Mouse (Mus musculus): ENCODE results near the gene Stk11. TPM values are rescaled to one million over a fixed set of nuclear protein-coding genes. Genes with fewer than 3 reads are reported as not detected.

The Stk11 gene
- polyA plus RNA-seq, 1 experiment from 2014 or later, result 10.0 TPM

DNA sequence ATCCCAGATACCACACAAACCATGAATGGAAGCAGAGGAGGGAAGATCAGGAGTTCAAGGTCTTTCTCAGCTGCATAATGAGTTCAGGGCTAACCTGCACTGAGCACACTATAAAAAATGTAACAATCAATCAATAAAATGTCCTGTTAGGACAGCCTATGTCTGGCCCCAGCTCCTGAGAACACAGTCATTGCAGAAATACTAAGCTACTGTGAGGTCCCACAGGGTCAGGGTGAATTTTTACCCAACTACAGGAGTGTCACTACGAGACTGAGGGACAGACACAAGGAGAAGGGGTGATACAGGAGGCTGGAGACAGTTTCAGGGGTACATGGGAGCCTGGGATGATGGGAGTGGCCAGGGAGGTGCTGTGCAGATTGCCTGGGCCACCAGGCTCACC lies 37.2 kb upstream of the Stk11 start:
- Histone ChIP-seq H3K9ac (no peak overlapping the region), H3K27me3 (no peaks in the 10 kb centered on the region), H3K4me1 (replicated peaks) (peaks cover 24% of the 10 kb centered on the region), H3K36me3 (peaks cover 38% of the 10 kb centered on the region), H3K9me3 (replicated peaks) (no peaks in the 10 kb centered on the region), H3K4me2 (no peak overlapping the region), H3K27ac (no peak overlapping the region), H3K4me3 (no peak overlapping the region)
- WGBS, result 96% methylated on average over 1 of the region's 1 CpGs
- ATAC-seq (replicated peaks; ENCODE audit: insufficient number of reproducible peaks, insufficient read depth, low FRiP score, low read depth), result no peak

DNA sequence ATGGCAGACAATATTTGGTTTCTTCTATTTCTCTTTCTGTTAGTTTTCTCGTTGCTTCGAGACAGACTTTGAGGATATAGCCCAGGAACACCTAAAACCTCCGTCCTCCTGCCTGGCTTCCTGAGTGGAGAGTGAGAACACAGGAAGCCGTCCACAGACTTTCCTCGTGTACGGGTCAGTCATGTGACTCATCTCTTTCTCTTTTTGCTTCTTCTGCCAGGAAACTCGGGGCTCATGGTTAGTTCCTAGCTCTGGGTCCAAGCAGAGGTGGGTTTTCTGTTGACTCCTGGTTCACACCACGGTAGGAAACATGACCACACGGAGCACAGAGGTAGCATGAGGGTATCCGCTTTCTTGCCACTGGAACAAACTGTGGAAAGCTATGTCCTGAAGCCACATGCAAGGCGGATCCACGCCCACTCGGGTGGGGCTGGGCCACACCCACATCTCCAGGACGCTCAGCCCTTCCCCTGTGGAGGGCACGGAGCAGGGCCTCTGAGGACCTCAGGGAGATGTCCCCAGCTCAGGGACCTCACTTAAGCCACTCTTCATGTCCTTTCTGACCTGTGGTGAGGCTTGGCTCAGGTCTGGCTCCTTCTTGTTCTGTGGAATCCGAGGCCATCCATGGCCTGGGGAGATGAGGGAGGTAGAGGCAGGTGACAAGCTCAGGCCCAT lies 35.1 kb upstream of the Stk11 start:
- no peak overlapping the region for H3K27ac ChIP-seq
- peaks cover 24% of the 10 kb centered on the region for H3K4me1 ChIP-seq (replicated peaks)
- H3K9me3 ChIP-seq (replicated peaks), result no peaks in the 10 kb centered on the region
- H3K4me2 ChIP-seq, result no peak overlapping the region
- H3K9ac ChIP-seq, result no peak overlapping the region
- no peak overlapping the region for H3K4me3 ChIP-seq
- H3K36me3 ChIP-seq, result peaks cover 47% of the 10 kb centered on the region
- 76% methylated on average over 16 of the region's 16 CpGs for WGBS
- H3K27me3 ChIP-seq, result no peaks in the 10 kb centered on the region
- no peak for ATAC-seq (replicated peaks; ENCODE audit: insufficient number of reproducible peaks, insufficient read depth, low FRiP score, low read depth)

DNA sequence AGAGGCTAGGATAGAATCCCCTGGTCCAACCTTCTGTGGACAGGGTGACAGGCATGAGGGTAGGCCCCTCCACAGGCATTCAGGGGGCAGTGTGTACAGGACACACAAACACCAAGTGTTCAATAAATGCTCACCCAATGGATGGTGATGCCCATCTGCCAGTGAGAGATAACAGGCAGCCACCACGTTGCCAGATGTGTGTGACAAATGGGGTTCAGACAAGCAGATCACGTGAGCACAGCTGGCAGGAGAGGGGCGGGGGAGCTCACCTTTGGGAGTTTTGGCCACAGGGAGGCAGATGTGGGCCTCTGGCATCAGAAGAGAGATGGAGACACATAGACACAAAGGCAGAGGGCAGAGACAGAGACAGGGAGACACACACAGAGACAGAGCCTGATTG lies 34.5 kb upstream of the Stk11 start:
- Histone ChIP-seq H3K4me1 (replicated peaks) (peaks cover 25% of the 10 kb centered on the region), H3K9ac (no peak overlapping the region), H3K9me3 (replicated peaks) (no peaks in the 10 kb centered on the region), H3K27me3 (no peaks in the 10 kb centered on the region), H3K27ac (no peak overlapping the region), H3K4me2 (no peak overlapping the region), H3K36me3 (peaks cover 47% of the 10 kb centered on the region), H3K4me3 (no peak overlapping the region)
- no peak for ATAC-seq (replicated peaks; ENCODE audit: insufficient number of reproducible peaks, insufficient read depth, low FRiP score, low read depth)
- WGBS, result 74% methylated on average over 3 of the region's 3 CpGs

DNA sequence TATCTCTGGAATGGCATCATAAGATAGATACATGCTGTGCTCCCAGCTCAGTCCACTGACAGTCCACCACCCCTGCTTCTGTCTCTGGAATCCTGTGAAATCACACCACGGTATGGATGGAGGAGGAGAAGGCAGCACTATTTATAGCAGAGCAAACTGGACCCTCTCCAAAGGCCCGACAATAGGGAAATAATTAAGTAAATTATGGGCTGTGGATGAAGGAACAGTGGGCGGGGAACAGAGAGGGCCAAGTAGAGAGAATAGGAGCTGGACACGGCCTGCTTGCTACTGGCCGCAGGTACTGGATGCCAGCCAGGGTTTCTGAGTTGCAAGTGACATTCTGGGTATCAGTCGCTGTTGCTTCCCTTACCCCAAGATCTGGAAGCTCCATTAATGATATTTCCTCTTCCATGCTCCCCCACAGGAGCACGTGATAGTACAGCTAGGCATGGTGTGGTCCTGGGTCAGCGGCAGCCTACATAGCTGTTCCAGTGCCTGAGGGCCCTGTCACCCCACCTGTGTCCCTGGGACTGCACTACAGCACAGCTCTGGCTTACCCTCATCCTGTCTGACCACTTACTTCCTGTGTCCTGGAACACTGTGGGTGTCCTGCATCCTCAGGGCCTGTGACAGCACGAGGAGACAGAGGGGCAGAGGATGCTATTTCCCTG lies 30.7 kb upstream of the Stk11 start:
- no peaks in the 10 kb centered on the region for H3K27me3 ChIP-seq
- H3K27ac ChIP-seq, result peak overlapping the region; percentile 79
- H3K4me1 ChIP-seq (replicated peaks), result peaks cover 39% of the 10 kb centered on the region
- H3K4me2 ChIP-seq, result peak overlapping the region; percentile 27
- H3K36me3 ChIP-seq, result peaks cover 38% of the 10 kb centered on the region
- H3K4me3 ChIP-seq, result no peak overlapping the region
- peak overlapping the region; percentile 34; the same call in 1 of the 2 replicates for H3K9ac ChIP-seq
- ATAC-seq (replicated peaks; ENCODE audit: insufficient number of reproducible peaks, insufficient read depth, low FRiP score, low read depth), result peak; percentile 51
- H3K9me3 ChIP-seq (replicated peaks), result no peaks in the 10 kb centered on the region
- WGBS, result 29% methylated on average over 9 of the region's 9 CpGs

DNA sequence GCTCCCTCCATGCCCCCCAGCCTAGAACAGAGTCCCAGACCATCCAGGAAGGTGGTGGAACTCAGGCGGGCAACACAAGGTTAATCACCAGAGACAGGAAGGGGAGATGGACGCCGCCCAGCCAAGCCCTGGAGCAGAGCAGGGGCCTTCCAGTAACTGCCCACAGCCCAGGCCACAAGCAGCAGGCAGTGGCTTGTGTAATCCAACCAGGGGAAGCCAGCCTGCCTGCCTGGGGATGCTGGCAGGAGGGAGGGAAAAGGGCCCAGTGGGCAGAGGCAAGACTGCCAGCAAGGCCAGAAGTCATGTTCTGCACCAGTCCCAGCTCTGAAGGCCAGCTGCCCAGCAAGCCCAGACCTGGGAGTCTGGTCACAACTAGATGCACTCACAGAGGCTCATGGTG lies 28.8 kb upstream of the Stk11 start:
- H3K9ac ChIP-seq, result no peak overlapping the region
- no peak overlapping the region for H3K4me3 ChIP-seq
- 0 out of 2 replicates have a peak, but pooled peaks have one; percentile 7 for ATAC-seq (replicated peaks; ENCODE audit: insufficient number of reproducible peaks, insufficient read depth, low FRiP score, low read depth)
- no peak overlapping the region for H3K4me2 ChIP-seq
- WGBS, result 52% methylated on average over 3 of the region's 3 CpGs
- peaks cover 38% of the 10 kb centered on the region for H3K4me1 ChIP-seq (replicated peaks)
- peak overlapping the region; percentile 18 for H3K27ac ChIP-seq
- no peaks in the 10 kb centered on the region for H3K27me3 ChIP-seq
- peaks cover 25% of the 10 kb centered on the region for H3K36me3 ChIP-seq
- H3K9me3 ChIP-seq (replicated peaks), result no peaks in the 10 kb centered on the region

DNA sequence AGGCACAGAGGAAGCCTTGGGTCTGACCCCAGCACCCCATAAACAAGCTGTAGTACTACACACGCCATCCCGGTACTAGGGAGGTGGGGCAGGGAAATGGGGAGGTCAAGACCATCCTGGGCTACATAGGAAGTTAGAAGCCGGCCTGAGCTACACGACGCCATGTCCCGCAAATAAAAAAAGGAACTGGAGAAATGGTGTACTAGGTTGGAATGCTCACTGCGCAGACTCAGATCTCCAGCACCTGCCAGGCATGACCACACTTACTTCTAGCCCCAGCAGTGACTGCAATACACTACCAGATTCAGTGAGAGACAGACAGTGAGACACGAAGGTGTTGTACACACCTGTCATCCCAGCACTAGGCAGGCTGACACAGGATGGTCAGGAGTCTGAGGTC lies 28.1 kb upstream of the Stk11 start:
- Histone ChIP-seq H3K27ac (no peak overlapping the region), H3K27me3 (no peaks in the 10 kb centered on the region), H3K9ac (no peak overlapping the region), H3K4me3 (no peak overlapping the region), H3K4me1 (replicated peaks) (peaks cover 38% of the 10 kb centered on the region), H3K9me3 (replicated peaks) (no peaks in the 10 kb centered on the region), H3K36me3 (peaks cover 18% of the 10 kb centered on the region), H3K4me2 (no peak overlapping the region)
- WGBS, result 83% methylated on average over 8 of the region's 8 CpGs
- ATAC-seq (replicated peaks; ENCODE audit: insufficient number of reproducible peaks, insufficient read depth, low FRiP score, low read depth), result no peak

DNA sequence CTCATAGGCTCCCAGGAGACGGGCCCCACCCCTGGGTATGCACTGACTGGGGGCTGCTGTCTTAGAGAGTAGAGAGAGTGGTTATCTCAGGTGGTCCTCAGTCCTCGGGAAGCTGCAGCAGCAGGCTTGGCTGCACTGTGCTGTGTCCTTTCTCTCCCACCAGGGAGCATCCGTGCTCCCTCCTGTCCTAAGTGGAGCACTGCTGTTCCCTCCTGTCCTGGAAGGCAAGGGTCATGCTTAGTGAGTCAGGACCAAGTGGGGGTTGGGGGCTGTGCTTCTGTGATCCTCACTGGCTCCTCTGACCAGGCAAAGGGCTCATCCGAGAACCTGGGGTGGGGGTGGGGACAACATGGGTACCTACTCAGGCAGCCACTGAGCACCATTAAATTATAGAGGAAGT lies 26.5 kb upstream of the Stk11 start:
- no peak overlapping the region for H3K9ac ChIP-seq
- 0 out of 2 replicates have a peak, but pooled peaks cover 2% of the 10 kb centered on the region for H3K36me3 ChIP-seq
- no peak for ATAC-seq (replicated peaks; ENCODE audit: insufficient number of reproducible peaks, insufficient read depth, low FRiP score, low read depth)
- H3K27me3 ChIP-seq, result no peaks in the 10 kb centered on the region
- no peak overlapping the region for H3K4me2 ChIP-seq
- H3K4me1 ChIP-seq (replicated peaks), result peaks cover 46% of the 10 kb centered on the region
- no peak overlapping the region for H3K27ac ChIP-seq
- no peak overlapping the region for H3K4me3 ChIP-seq
- whole genome bisulfite sequencing, result 52% methylated on average over 4 of the region's 4 CpGs
- H3K9me3 ChIP-seq (replicated peaks), result no peaks in the 10 kb centered on the region

DNA sequence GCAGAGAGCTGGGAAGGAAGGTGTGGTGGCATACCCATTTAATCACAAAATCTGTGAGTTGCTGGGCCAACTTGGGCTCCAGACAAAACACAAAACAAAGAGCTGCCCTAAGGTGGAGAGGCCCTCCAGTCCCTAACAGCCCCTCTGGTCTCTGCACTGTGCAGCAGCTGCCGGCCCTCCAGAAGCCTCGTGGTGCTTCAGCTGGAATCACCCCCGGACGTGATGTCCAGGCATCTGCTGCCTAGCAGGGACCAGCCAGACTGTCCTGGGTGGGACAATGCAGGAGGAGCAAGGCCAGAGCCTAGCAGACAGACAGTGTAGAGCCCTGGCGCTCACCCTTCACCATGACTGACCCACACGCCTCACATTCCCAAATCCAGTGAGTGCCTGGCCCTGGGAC lies 24.1 kb upstream of the Stk11 start:
- H3K27ac ChIP-seq, result no peak overlapping the region
- WGBS, result 73% methylated on average over 6 of the region's 6 CpGs

DNA sequence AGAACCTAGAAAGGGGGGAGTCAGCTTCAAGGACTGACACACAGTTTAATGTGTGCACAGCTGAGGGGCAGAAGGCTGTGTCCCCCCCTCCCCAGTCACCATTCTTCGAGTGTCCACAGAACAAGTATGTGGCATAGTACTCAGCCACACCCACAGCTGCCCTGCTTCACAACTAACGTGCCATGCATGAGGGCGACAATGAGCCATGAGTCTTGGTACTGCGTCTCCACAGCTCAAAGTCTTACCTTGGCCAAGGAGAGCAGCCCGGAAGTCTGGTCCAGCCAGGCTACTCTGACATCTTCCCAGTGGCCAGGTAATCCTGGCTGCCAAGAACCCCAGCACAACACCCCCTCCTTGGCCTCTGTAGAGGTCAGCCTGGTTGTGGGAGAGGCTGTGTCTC lies 22.9 kb upstream of the Stk11 start:
- Histone ChIP-seq H3K9me3 (replicated peaks) (no peaks in the 10 kb centered on the region), H3K9ac (no peak overlapping the region), H3K4me1 (replicated peaks) (peaks cover 55% of the 10 kb centered on the region), H3K36me3 (no peaks in the 10 kb centered on the region), H3K4me3 (no peak overlapping the region), H3K4me2 (no peak overlapping the region), H3K27me3 (no peaks in the 10 kb centered on the region), H3K27ac (no peak overlapping the region)
- WGBS, result 84% methylated on average over 5 of the region's 5 CpGs
- no peak for ATAC-seq (replicated peaks; ENCODE audit: insufficient number of reproducible peaks, insufficient read depth, low FRiP score, low read depth)

More for the DNA sequence above, 24.1 kb upstream of the Stk11 start:
- H3K4me2 ChIP-seq, result no peak overlapping the region
- no peaks in the 10 kb centered on the region for H3K36me3 ChIP-seq
- no peak for ATAC-seq (replicated peaks; ENCODE audit: insufficient number of reproducible peaks, insufficient read depth, low FRiP score, low read depth)
- H3K27me3 ChIP-seq, result no peaks in the 10 kb centered on the region
- no peaks in the 10 kb centered on the region for H3K9me3 ChIP-seq (replicated peaks)
- H3K9ac ChIP-seq, result no peak overlapping the region
- peaks cover 50% of the 10 kb centered on the region for H3K4me1 ChIP-seq (replicated peaks)
- H3K4me3 ChIP-seq, result no peak overlapping the region

DNA sequence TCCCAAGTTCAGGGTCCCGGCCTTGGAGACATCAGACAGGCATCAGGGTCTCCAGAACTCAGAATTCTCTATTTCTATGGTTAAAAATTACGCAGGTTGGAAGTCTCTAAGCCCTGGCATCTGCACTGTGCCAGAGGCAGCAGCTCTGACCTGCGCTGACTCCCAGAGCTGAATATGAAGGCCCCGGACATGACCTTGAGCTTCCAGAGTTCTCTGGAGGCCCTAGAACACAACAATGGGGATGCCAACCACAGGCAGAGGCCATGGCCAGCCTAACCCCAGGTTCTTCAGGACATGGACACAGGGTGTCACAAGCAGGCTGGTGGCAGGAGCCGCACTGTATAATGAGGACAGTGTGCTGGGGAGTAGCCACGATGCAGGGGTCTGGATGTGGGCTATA lies 21.5 kb upstream of the Stk11 start:
- no peak overlapping the region for H3K4me3 ChIP-seq
- H3K27ac ChIP-seq, result no peak overlapping the region
- H3K9me3 ChIP-seq (replicated peaks), result no peaks in the 10 kb centered on the region
- ATAC-seq (replicated peaks; ENCODE audit: insufficient number of reproducible peaks, insufficient read depth, low FRiP score, low read depth), result no peak
- no peak overlapping the region for H3K9ac ChIP-seq
- no peaks in the 10 kb centered on the region for H3K36me3 ChIP-seq
- 85% methylated on average over 6 of the region's 6 CpGs for whole genome bisulfite sequencing
- no peak overlapping the region for H3K4me2 ChIP-seq
- no peaks in the 10 kb centered on the region for H3K27me3 ChIP-seq
- peaks cover 58% of the 10 kb centered on the region for H3K4me1 ChIP-seq (replicated peaks)

DNA sequence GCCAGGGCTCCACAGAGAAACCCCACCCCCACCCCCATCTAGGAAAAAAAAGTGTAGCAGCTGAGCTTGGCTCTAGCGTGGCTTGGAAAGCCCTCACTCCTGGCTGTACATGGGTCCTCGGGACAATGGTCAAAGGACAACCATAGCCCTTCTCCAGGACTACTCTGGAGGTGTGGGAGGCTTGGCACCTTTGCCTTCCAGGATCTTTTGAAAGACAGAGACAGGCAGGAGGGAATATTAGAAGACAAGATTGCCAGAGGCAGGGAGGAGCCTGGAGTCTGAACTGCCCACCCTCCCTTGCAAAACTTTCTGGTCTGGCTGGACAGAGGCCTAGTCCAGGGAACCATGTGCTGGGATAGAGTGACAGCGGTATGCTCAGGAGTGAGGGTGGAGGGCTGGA lies 20.9 kb upstream of the Stk11 start:
- WGBS, result 75% methylated on average over 3 of the region's 3 CpGs
- H3K9me3 ChIP-seq (replicated peaks), result no peaks in the 10 kb centered on the region

DNA sequence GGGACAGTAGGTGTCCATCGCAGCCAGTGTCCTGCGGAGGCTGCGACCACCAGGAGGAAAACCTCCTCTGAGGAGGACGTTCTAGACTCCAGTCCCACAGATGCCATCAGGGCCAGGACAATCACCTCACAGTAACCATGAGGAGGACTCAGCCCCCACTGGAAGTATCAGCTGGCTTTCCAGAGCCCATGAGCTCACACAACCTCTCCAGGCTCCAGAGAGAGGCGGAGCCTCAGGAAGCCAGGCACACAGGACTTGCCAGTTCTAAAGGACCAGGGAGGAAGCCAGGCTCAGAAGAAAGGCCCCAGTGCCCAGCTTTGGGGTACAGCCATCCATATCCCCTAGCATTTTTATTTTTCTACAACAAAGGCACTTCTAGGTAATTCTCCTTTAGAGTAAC lies 20.1 kb upstream of the Stk11 start:
- Histone ChIP-seq H3K4me1 (replicated peaks) (peaks cover 68% of the 10 kb centered on the region), H3K4me3 (no peak overlapping the region), H3K9ac (no peak overlapping the region; the same call in 1 of the 2 replicates), H3K9me3 (replicated peaks) (no peaks in the 10 kb centered on the region), H3K27ac (peak overlapping the region; percentile 24; the same call in 1 of the 2 replicates), H3K4me2 (no peak overlapping the region), H3K36me3 (no peaks in the 10 kb centered on the region), H3K27me3 (no peaks in the 10 kb centered on the region)
- 75% methylated on average over 5 of the region's 5 CpGs for WGBS
- ATAC-seq (replicated peaks; ENCODE audit: insufficient number of reproducible peaks, insufficient read depth, low FRiP score, low read depth), result no peak; the same call in 1 of the 2 replicates

More for the DNA sequence above, 20.9 kb upstream of the Stk11 start:
- H3K4me2 ChIP-seq, result no peak overlapping the region
- ATAC-seq (replicated peaks; ENCODE audit: insufficient number of reproducible peaks, insufficient read depth, low FRiP score, low read depth), result no peak
- H3K27ac ChIP-seq, result no peak overlapping the region
- H3K4me1 ChIP-seq (replicated peaks), result peaks cover 62% of the 10 kb centered on the region
- H3K27me3 ChIP-seq, result no peaks in the 10 kb centered on the region
- no peak overlapping the region; the same call in 1 of the 2 replicates for H3K9ac ChIP-seq
- no peak overlapping the region for H3K4me3 ChIP-seq
- no peaks in the 10 kb centered on the region for H3K36me3 ChIP-seq
